Mouse (Mus musculus) liver, adult 2 months (tissue): ENCODE measurements at regions not wholly inside any gene's neighbourhood (a gene's known extent, or its start where the extent isn't known, plus 50 kb on each side); places are given as distances from the start of the nearest gene placed in this dataset.

Experiments
- CTCF ChIP-seq: fragments of 200-500 bp; IDR thresholded peaks from 2 replicates; pipeline ENCODE4 v1.5.1; 2011; ENCODE audit warnings: low read depth, low read length, control low read depth
- POLR2A ChIP-seq: fragments of 200-500 bp; IDR thresholded peaks from 2 replicates; pipeline ENCODE4 v1.6.1; 2011; ENCODE audit warnings: low read length, control low read depth; ENCODE audit not compliant: insufficient read depth; ENCODE audit errors: extremely low read depth

- no peak for TF ChIP-seq POLR2A
- peak; percentile 73 for TF ChIP-seq CTCF
Observed at GRCm38 (mm10) chr4:9125236-9125963, 886.6 kb upstream of the Car8 start.
